Mouse (Mus musculus) thymus, adult 18-20 months (tissue): ENCODE measurements around the gene Kcna1.

Source experiments
- DNase-seq, 2 experiments: peaks; one replicate each; pipeline ENCODE4 v3.0.0; 2022; ENCODE audit warnings: mixed read lengths in 2 of 2

Kcna1 gene

DNA sequence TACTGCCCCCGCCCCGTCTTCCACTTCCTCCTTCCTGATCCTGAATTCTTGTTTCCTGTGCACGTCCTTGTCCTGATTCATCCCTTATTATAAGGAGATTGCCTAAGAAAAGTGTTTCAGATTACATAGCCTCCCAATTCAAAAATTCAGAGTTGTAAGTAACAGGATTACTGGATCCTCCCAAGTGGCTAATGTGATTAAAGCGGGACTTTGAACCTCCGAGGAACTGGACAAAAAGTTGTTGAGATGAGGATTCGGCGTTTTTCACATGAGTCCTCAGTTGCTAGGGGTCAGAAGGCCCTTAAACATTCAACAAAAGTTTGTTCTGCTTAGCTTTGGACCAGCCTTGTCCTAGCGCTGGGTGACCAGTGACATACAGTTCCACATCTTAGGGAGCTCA, at the start of gene Kcna1:
Gene Kcna1, minus strand, starts transcription at position 4 of the 400 bp plus-strand sequence.
- no peak for DNase-seq

DNA sequence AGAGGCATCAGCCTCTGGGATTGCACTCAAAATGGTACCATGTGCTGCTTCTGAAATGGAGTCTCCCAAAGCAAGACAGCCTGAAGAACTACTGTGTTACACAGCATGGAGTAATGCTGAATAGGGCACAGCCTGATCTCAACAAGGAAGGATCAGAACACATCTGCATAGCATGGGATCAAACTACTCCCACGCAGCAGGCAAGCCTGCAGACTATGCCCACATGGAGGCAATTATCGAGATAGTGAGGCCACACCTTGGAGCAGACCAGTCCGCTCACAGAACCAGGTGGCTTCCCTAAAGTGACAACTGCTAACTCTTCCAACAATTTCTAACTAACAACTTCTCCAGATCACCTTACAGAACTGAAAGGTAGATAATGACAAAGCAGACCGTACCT, 40.9 kb upstream of the Kcna1 start:
- no peak for DNase-seq

DNA sequence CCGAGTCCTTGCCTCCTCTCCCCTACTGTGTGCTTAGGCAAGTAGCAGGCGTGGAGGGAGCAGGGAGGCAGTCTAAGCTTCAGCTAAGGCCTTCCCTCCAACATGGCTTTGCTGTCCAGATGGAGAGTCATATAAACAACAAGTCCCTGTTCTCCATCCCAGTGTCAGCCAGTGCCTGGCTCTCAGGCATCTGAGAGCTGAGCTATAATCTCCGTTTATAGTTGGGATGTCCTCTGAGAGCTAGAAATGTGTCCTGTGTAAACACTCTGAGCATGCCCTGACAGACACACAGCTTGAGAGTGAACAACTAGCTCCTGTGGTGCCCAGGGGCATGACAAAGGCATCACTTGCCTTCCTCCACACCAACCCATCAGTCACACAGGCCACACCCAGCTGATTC, 39.0 kb upstream of the Kcna1 start:
- DNase-seq = no peak

DNA sequence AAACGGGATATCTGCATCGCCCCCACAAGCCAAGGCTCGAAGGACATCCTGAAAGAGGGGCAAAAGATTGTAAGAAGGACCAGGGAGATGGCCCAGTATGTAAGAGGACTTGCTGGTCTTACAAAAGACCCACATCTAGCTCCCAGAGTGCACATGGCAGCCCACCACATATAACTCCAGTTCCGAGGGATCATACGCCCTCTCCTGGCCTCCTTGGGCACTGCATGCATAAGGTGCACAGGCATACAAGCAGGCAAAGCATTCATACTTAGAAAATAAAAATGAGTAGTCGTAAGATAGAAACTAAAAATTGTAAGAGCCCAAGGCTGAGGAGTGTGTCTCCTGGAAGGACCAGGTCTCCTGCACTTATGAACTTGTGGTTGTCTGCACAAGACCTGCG, 32.8 kb upstream of the Kcna1 start:
- DNase-seq = no peak

DNA sequence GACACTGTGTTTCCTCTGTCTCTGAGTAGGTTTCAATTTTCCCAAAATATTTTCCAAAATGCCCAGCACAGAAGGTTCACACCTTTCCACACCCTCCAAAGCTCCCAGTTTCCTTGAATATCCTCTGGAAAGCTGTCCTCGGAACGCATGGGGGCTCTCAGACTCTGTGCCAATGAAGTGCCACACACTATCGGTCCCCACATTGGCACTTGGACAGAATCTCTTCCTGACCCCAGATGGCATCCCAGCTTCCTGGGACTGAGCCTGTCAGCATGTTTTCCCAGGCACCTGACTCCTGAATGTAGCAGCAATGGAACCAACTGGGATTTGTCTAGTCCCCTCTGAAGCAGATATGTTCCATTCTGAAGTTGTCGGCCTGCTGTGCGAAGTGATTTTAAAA, 20.8 kb upstream of the Kcna1 start:
- DNase-seq = no peak

DNA sequence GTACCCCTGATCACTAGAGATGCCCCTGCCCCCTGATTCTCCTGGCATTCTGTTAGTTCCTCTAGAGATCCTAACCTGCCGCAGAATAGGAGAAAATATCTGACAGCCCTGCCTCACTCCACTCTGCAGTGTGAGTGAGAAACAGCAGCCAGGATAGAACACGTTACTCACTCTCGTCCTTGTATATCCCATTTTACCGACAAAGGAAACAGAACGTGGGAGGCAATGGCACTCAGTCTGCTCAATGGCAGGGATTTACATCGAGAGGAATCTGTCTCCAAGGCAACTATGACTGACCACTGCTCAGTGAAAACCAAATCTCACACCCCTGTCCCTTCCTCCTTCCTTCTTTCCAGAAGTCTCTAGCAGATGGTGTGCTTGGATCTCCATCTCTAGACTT, 19.9 kb upstream of the Kcna1 start:
- no peak for DNase-seq

DNA sequence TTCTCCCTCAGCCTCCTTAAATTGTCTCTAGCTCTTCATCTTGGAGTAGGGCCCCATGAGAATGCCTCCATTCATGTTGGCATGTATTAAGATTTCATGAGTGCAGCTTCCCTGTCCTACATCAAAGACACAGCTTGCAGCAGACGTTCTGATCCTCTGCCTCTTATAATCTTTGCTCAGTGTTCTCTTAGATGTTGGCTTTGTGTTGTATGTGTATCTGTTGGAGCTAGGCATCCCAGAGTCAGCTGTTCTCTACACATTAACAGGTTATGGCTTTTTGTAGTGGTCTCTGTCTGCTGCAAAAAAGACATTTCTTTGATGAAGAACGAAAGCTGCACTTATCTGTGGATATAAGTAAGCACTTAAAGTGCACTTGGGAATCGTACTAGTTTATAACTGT, 18.4 kb upstream of the Kcna1 start:
- no peak for DNase-seq

DNA sequence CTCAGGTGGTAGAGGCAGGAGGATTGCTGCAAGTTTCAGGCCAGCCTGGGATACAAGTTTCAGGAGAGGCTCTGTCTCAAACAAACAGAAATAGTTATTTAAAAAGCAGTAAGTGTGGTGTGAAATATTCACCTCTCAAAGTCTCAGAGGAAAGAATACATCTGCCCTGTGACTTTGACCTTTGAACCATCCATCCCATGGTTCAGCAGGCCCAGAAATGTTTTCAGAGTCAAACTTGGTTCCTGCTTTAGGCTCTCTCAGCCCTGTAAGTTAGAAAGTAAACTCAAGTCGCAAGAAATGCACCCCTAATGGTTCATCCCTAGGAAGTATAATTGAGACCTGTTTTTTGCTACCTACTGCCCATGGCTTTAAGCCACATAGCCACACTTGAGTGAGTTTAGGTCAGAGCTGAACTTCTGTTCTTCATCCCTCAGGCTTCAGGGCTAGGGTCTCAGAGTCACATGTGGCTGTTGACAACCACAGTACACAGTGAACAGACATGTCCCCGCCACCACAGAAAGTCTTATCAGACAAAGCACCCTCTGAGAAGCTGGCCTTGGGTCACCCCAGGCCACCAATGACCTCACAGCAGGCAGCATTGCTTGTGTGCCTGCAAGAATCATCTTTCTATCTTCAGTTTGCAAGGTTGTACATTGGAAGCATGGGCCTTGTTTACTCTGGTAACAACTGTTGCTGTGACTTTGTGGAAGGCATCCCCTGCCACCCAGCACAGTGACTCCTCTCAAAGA, 11.6 kb upstream of the Kcna1 start:
- no peak for DNase-seq

DNA sequence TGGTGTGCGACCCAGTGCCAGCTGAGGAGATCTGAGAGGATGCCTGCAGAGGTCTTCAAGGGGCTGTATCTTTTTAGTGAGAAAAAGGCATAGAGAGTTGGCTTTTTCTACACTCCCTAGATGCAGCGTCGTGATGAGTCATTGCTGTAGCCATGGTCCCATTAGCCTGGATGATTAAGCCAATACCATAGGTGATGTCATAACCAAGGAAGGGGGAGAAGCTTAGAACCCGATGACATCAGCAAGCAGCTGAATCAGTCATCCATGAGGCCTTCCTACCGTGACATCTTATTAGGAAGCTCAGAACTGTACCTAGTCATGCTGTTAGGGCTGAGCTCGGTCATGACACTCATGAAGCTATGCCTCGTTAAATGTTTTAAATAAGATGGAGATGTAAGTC, 7.4 kb upstream of the Kcna1 start:
- no peak for DNase-seq

DNA sequence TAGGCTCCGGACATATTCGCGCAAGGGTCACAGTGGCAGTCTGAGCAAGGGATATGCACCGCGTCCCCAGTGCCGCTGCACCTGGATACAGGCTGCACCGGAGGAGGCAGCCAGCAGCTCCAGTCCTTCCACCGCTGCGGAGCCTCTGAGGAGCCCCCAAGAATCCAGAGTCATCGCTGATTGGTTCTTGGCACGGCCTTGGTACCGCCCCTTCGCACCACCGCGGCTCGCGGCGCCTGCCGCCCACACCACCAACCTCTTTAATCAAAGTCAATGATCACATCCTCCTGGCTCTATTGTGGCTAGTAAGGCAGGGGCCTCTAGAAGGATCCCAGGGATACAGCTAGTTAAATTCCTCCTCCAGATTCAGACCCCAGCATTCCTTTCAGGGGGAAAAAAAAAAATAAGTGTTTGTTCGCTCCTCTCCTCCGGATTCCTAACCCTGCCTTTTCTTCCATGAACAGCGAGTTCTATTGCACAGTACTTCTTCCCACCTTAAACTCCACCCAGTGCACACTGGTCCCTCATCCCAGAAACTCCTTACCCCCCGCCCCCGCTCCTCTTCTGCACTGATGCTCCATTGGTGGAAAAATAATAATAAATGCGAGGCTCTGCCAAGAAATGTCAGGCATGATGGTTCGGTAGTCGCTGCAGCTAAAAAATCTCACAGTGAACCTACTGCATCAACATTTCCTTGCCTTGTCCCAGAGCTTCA, 383 bp downstream of the Kcna1 start:
- no peak for DNase-seq

DNA sequence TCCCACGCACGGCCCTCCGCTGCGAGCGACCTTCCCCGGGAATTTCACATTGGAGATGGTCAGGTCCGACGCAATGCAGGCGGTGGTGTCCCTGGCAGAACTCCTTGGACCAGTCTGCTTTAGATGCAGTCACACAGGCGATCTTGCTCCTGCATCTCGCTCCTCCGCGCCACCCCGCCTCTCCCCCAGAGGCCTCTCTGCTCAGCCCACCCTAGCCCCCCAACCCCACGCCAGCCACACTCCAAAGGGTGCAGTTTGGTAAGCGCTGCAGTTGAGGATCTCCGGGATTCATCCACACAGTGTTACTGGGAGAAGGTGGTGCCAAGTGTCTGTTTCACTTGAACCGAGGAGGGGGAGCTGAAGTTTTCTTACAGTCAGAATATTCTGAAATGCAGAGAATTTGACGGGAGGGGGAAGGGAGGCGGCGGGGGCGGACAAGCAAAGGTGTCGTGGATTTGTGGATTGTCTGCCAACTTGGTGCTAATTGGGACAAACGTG, 1.1 kb downstream of the Kcna1 start:
- DNase-seq = no peak

DNA sequence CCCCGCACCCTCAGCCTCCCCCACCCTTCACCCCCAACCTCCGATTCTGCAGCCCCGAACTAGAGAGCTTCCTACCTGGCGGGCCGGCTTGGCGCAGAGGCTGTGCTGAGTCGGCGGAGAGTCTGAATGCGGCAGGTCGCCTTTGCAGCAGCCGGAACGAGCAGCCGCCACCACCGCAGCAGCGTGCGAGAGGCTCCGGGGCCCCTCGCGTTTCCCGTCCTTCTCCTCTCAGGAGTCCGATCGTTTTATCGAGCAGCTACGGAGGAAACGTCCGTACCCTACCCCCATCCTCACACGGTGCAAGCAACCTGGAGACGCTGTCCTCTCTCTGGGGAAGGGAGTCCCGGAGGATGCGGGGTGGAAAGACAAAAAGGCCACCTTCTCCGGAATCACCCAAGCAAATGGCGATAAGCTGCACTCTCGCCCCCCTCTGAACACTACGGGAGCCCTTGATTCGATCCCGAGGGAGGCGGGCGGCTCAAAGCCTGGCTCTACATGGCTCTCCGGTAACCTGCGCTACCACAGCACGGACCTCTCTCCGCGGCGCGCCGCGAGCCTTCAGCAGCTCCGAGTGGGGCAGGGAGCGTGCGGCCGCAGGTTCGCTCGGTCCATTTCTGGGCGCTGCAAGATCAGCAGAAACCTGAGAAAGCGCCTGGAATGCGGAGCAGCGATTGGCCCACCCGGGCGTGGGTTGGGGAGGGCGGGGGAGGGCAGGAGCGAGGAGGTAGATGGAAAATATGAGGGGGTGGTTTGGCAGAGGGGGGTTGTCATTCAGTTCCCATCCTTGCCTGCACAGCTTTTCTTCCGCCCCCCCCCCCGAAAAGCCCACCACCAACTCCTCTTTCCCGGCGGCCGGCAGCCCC, 1.8 kb downstream of the Kcna1 start:
- DNase-seq = no peak

DNA sequence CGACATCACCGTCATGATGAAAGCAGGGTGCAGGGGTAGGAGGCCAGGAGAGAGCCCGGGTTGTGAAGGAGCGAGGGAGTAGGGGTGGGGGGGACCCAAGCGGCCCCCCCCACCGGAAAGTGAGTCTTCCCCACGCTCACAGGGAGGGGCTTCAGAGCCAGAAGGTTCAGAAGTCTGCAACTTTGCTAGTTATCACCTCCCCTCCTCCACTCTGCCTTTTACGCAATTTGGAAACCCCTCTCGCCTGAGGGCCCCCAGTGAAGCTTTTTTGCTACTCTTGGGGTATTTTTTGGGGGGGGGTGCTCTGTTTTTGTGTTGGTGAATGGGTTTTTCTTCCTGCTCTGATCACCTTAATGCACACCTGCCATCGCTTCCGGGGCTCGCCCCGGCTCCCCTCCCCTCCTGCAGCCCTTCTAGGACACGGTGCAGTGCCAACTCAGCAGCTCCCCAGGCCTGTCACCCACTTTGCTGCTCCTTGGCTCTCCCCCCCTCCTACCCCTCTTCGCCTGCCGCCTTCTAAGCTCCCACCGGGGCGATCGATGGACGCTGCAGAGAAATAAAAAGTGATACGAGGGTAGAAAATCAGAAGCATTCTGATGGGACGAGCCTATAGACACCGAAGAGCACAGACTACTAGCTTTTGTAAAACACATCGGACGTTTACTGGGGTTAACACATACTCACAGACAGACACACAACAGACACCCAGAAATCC, 2.7 kb downstream of the Kcna1 start:
- no peak for DNase-seq

DNA sequence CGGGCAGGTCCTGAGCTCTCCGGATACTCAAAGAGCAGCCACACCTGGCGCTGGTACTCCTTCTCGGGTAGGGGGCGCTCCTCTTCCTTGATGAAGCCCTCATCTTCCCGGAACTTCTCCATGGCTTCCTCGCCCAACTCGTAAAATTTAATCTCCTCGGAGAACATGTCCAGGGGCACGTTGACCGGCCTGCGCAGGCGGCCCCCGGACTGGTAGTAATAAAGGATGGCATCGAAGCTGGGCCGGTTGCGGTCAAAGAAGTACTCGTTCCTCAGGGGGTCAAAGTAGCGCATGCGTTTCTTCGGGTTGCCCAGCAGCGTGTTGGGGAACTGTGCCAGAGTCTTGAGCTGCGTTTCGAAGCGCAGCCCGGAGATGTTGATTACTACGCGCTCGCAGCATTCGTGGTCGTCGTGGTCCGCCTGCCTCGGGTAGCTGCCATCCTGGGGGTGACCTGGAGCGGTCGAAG, 3.3 kb downstream of the Kcna1 start:
- no peak for DNase-seq

DNA sequence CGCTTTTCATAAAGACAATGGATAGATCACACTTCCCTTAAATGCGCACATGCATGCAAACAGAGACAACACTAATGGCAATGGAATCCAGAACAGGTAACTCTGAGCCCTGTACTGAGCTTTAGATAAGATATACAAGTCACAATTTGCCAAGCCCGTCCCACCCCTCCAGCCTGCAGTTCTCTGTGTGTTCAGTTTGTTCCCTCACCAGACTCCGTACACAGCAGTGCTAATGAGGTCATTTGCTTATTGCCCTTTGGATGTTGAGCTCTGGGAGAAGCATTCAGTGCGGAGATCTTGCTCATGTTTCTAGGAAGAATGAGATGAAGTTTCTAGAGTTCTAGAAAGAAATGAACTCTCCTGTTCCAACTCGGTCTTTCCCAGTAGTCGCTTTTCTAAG, 17.7 kb downstream of the Kcna1 start:
- no peak for DNase-seq

DNA sequence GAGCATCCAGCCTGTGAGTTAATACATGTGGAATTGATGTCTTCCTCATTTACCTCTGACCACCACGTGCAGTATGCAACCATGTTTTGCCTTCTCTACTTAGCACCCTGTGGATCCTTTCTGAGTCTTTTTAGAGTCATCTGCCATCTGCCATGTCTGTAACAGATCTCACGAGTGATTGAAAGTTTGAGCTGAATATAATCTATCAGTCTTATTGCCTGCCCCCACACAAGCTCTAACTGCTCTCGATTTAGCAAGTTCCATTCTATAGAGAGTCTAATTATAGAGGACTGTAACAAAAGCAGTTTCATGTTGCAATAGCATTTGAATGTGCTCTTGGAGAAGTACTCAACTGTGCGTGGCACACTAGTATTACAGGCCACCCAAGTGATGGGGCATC, 27.7 kb downstream of the Kcna1 start:
- DNase-seq = no peak

DNA sequence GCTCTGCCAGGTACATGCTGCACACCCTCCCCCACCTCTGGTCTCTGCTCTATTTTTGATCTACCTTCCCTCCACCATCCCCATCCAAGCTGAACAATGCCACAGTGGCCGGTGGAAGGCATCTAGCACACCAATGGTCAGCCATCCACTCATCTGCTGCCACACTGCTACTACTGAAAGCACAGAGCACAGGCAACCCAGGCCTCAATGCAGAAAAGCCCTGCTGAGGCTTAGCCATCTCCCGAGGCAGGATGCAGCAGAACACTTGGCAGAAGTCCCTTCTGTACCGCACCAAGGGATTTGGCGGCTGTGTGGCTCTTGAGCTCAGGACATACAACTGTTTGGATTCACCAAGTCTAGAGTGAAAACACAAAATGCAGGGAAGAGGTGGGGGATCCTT, 35.4 kb downstream of the Kcna1 start:
- no peak for DNase-seq

DNA sequence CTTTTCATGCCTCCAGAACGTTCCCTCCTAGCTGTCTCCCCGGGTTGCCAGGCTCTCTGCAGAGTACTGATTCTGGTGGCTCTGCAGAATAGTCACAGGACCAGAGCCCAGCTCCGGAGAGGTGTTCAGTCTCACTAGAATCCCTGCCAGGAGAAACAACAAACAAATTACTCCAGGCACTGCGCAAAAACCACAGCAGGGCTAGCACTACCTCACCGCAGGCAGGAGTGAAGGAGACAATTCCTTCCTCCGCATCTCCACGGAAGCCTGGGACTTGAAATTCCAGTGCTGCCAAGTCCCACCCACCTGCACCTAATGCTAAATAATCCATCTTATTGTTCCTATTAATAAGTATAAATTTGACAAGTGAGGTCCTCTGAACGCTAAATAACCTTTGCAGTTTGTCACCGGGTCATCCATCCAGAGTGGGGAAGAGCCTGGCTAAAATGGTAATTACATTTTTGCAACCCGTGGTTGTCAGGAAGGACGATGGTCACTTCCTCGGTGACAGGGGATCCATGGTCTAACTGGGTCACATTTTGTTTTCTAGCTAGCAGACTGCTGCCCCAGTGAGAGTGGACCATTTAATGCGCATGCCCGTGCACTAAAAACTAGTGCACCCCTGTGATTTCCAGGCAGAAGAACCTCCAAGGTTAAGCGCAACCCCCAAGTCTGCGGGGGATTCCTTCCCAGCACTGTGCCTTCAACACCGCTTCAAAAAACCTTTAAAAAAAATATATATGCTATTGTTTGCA, 36.8 kb downstream of the Kcna1 start:
- no peak for DNase-seq

DNA sequence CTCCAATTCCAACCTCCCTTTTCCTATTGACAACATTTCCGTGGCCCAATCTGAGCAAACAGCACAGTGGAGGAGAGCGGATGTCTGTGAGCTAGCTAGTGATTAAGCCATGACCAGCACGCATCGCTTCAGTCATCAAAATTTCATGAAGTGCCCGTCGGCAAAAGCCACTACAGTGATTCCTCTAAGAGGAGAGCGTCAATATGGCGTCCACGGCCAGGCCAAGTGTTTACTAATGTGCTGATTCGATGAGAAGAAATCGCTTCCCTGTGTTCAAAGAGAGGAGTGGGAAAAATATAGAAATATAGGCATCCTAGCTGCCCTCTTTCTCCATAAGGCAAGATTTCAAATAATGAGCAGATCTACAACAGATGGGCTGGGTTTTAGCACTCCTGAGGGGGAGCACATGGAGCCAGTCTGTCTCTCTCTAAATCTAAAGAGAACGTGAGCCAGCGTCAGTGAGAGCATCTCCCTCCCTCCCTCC, 44.3 kb downstream of the Kcna1 start:
- DNase-seq = no peak

DNA sequence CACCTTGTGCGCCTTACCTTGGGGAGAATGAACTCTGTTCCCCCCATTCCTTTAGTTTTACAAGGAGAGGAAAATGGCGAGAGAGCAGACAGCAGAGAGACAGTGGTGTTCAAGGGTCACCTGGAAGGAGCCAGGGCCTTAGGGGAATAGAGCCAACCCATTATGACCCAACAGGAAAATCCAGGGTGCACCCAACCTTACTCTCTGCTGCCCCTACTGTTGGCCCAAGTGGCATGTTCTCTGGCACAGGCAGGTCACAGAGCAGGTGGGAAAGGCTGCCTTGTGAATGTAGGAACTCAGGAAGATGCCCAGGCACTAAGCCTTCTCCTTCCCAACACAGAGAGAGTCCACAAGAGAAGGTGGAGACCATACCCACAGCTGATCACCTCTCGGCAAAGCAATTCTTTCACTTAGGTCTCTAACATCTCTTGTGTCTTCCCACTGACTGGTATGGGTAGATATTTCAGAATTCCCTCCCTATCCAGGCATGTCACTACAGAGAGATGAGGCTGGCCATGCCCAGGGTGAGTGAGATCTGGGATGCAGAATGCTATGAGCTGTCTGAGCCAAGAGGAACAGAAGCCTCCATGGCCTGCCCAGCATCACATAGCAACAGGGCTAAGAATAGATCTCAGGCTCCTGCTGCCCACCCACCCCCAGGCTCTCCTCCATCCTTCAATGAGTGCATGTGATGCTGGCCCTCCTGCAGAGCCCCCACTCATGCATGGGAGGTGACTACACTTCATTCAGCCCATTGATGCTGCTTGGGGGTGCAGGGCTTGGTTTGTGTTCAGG, 46.8 kb downstream of the Kcna1 start:
- DNase-seq = no peak

DNA sequence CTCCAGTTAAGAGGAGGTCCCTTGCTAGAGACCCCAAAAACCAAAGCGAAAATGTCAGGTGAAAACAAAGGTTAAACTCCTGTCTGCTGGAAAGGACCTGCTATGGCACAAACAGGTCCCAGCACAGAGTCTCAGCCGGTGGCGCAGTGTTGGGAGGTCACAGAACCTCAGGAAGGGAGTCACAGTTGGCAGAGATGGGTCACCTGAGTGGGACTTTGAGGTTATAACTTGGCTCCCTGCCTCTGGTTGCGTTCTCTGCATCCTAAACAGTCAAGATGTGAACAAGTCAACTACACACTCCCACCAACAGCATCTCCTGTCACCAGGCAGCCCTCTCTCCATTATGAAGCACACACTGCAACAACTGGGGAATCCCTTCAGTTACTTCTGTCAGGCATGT, 48.4 kb downstream of the Kcna1 start:
- no peak for DNase-seq
